Mouse (Mus musculus): ENCODE measurements around the gene 2310034G01Rik. TPM values are rescaled to one million over a fixed set of nuclear protein-coding genes. Genes with fewer than 3 reads are reported as not detected.

Gene 2310034G01Rik
- total RNA-seq, 1 experiment = 0.80 TPM

- TF ChIP-seq ZNF384 (IDR thresholded peaks at IDR 0.05; ENCODE audit: low read depth, low read length) (no peak), MAFK (IDR thresholded peaks at IDR 0.05; ENCODE audit: insufficient read depth, low read depth, low read length) (no peak), ZC3H11A (IDR thresholded peaks at IDR 0.05; ENCODE audit: borderline replicate concordance, low read depth, low read length) (no peak), CHD2 (IDR thresholded peaks at IDR 0.05; ENCODE audit: low read depth, low read length) (no peak), HCFC1 (IDR thresholded peaks at IDR 0.05; ENCODE audit: borderline replicate concordance, insufficient read depth, low read length) (no peak)
- Histone ChIP-seq H3K4me1 (ENCODE audit: control insufficient read depth in 2 of 2, insufficient read depth in 2 of 2, low read length in 2 of 2, poor library complexity in 1 of 2) (peaks cover 0 to 3% of the 10 kb centered on the region in 2 experiments; a peak in 1 of 4 replicates), H3K27ac (ENCODE audit: insufficient read depth, low read depth, low read length, poor library complexity, severe bottlenecking) (no peak overlapping the region), H3K4me3 (ENCODE audit: insufficient read depth in 1 of 2, low read depth in 1 of 2, low read length in 2 of 2, poor library complexity in 1 of 2, severe bottlenecking in 1 of 2) (no peak overlapping the region), H3K9ac (ENCODE audit: insufficient read depth, low read depth, low read length, poor library complexity, severe bottlenecking) (no peak overlapping the region), H3K9me3 (ENCODE audit: control insufficient read depth, insufficient read depth, low read depth, low read length) (no peaks in the 10 kb centered on the region), H3K36me3 (ENCODE audit: control insufficient read depth, insufficient read depth, low read length, poor library complexity, severe bottlenecking) (peaks cover 9% of the 10 kb centered on the region)
- in situ Hi-C loops (cut with MboI; ENCODE audit: low sequenced_read_pairs in 2 of 2, unreplicated experiment in 2 of 2) = no loop called here
- no peak for DNase-seq (ENCODE audit: low read depth, low spot score)
These were observed 25.4 kb upstream of the 2310034G01Rik start for GRCm38 (mm10) chr19:46375489-46375888.

GRCm38 (mm10) chr19:46374477-46375088, 24.5 kb upstream of the 2310034G01Rik start:
- Histone ChIP-seq H3K9ac (ENCODE audit: insufficient read depth, low read depth, low read length, poor library complexity, severe bottlenecking) (peak overlapping the region; percentile 49), H3K9me3 (ENCODE audit: control insufficient read depth, insufficient read depth, low read depth, low read length) (no peaks in the 10 kb centered on the region), H3K36me3 (ENCODE audit: control insufficient read depth, insufficient read depth, low read length, poor library complexity, severe bottlenecking) (peaks cover 4% of the 10 kb centered on the region), H3K27ac (ENCODE audit: insufficient read depth, low read depth, low read length, poor library complexity, severe bottlenecking) (no peak overlapping the region), H3K4me1 (ENCODE audit: control insufficient read depth in 2 of 2, insufficient read depth in 2 of 2, low read length in 2 of 2, poor library complexity in 1 of 2) (peaks cover 0 to 3% of the 10 kb centered on the region in 2 experiments; a peak in 1 of 4 replicates), H3K4me3 (ENCODE audit: insufficient read depth in 1 of 2, low read depth in 1 of 2, low read length in 2 of 2, poor library complexity in 1 of 2, severe bottlenecking in 1 of 2) (peak overlapping the region; percentile 8 to 41; a peak in 3 of 4 replicates)
- in situ Hi-C loops (cut with MboI; ENCODE audit: low sequenced_read_pairs in 2 of 2, unreplicated experiment in 2 of 2) = no loop called here
- TF ChIP-seq ZC3H11A (IDR thresholded peaks at IDR 0.05; ENCODE audit: borderline replicate concordance, low read depth, low read length) (no peak), CHD2 (IDR thresholded peaks at IDR 0.05; ENCODE audit: low read depth, low read length) (no peak), HCFC1 (IDR thresholded peaks at IDR 0.05; ENCODE audit: borderline replicate concordance, insufficient read depth, low read length) (no peak), MAFK (IDR thresholded peaks at IDR 0.05; ENCODE audit: insufficient read depth, low read depth, low read length) (no peak), ZNF384 (IDR thresholded peaks at IDR 0.05; ENCODE audit: low read depth, low read length) (no peak)
- no peak for DNase-seq (ENCODE audit: low read depth, low spot score)

GRCm38 (mm10) chr19:46369204-46369603, 19.1 kb upstream of the 2310034G01Rik start:
- TF ChIP-seq HCFC1 (IDR thresholded peaks at IDR 0.05; ENCODE audit: borderline replicate concordance, insufficient read depth, low read length) = no peak
- Histone ChIP-seq H3K4me3 (ENCODE audit: insufficient read depth in 1 of 2, low read depth in 1 of 2, low read length in 2 of 2, poor library complexity in 1 of 2, severe bottlenecking in 1 of 2) (no peak overlapping the region), H3K9me3 (ENCODE audit: control insufficient read depth, insufficient read depth, low read depth, low read length) (no peaks in the 10 kb centered on the region), H3K36me3 (ENCODE audit: control insufficient read depth, insufficient read depth, low read length, poor library complexity, severe bottlenecking) (no peaks in the 10 kb centered on the region; the same call in 1 of the 2 replicates), H3K27ac (ENCODE audit: insufficient read depth, low read depth, low read length, poor library complexity, severe bottlenecking) (no peak overlapping the region), H3K4me1 (ENCODE audit: control insufficient read depth in 2 of 2, insufficient read depth in 2 of 2, low read length in 2 of 2, poor library complexity in 1 of 2) (no peaks in the 10 kb centered on the region), H3K9ac (ENCODE audit: insufficient read depth, low read depth, low read length, poor library complexity, severe bottlenecking) (no peak overlapping the region)
- in situ Hi-C loops (cut with MboI; ENCODE audit: low sequenced_read_pairs in 2 of 2, unreplicated experiment in 2 of 2) = no loop called here
- no peak for DNase-seq (ENCODE audit: low read depth, low spot score)

- no peak overlapping the region for H3K9ac ChIP-seq (ENCODE audit: insufficient read depth, low read depth, low read length, poor library complexity, severe bottlenecking)
- H3K27ac ChIP-seq (ENCODE audit: insufficient read depth, low read depth, low read length, poor library complexity, severe bottlenecking) = no peak overlapping the region
- H3K36me3 ChIP-seq (ENCODE audit: control insufficient read depth, insufficient read depth, low read length, poor library complexity, severe bottlenecking) = no peaks in the 10 kb centered on the region; the same call in 1 of the 2 replicates
- in situ Hi-C loops (cut with MboI; ENCODE audit: low sequenced_read_pairs in 2 of 2, unreplicated experiment in 2 of 2) = no loop called here
- H3K4me3 ChIP-seq (ENCODE audit: insufficient read depth in 1 of 2, low read depth in 1 of 2, low read length in 2 of 2, poor library complexity in 1 of 2, severe bottlenecking in 1 of 2) = no peak overlapping the region
- no peaks in the 10 kb centered on the region for H3K9me3 ChIP-seq (ENCODE audit: control insufficient read depth, insufficient read depth, low read depth, low read length)
- peaks cover 0 to 2% of the 10 kb centered on the region in 2 experiments; a peak in 1 of 4 replicates for H3K4me1 ChIP-seq (ENCODE audit: control insufficient read depth in 2 of 2, insufficient read depth in 2 of 2, low read length in 2 of 2, poor library complexity in 1 of 2)
- TF ChIP-seq HCFC1 (IDR thresholded peaks at IDR 0.05; ENCODE audit: borderline replicate concordance, insufficient read depth, low read length) = no peak
- TF ChIP-seq ZC3H11A (IDR thresholded peaks at IDR 0.05; ENCODE audit: borderline replicate concordance, low read depth, low read length) = no peak
- TF ChIP-seq MAFK (IDR thresholded peaks at IDR 0.05; ENCODE audit: insufficient read depth, low read depth, low read length) = no peak
- no peak for TF ChIP-seq ZNF384 (IDR thresholded peaks at IDR 0.05; ENCODE audit: low read depth, low read length)
- no peak for TF ChIP-seq CHD2 (IDR thresholded peaks at IDR 0.05; ENCODE audit: low read depth, low read length)
- DNase-seq (ENCODE audit: low read depth, low spot score) = no peak
These were observed 17.9 kb upstream of the 2310034G01Rik start for GRCm38 (mm10) chr19:46367798-46368590.

All from ES-E14 (cell line).